Mouse (Mus musculus): ENCODE measurements at regions not wholly inside any gene's neighbourhood (a gene's known extent, or its start where the extent isn't known, plus 50 kb on each side); places are given as distances from the start of the nearest gene placed in this dataset.

GRCm38 (mm10) chr1:55852354-55852753 is 446.6 kb downstream of the Plcl1 start:
- no peaks in the 10 kb centered on the region for H3K9me3 ChIP-seq

GRCm38 (mm10) chr1:55859113-55859512 is 453.4 kb downstream of the Plcl1 start:
- H3K4me1 ChIP-seq (replicated peaks): 0 out of 2 replicates have a peak, but pooled peaks cover 8% of the 10 kb centered on the region
- no peaks in the 10 kb centered on the region for H3K36me3 ChIP-seq

More at GRCm38 (mm10) chr1:55852354-55852753, 446.6 kb downstream of the Plcl1 start:
- Histone ChIP-seq H3K4me1 (replicated peaks) (0 out of 2 replicates have a peak, but pooled peaks cover 3% of the 10 kb centered on the region), H3K4me3 (replicated peaks) (no peak overlapping the region), H3K9ac (replicated peaks) (no peak overlapping the region), H3K4me2 (no peak overlapping the region), H3K27ac (no peak overlapping the region), H3K27me3 (no peaks in the 10 kb centered on the region), H3K36me3 (no peaks in the 10 kb centered on the region)
- ATAC-seq (ENCODE audit: insufficient number of reproducible peaks, insufficient read depth, low FRiP score, low TSS enrichment, low read depth): no peak

DNA sequence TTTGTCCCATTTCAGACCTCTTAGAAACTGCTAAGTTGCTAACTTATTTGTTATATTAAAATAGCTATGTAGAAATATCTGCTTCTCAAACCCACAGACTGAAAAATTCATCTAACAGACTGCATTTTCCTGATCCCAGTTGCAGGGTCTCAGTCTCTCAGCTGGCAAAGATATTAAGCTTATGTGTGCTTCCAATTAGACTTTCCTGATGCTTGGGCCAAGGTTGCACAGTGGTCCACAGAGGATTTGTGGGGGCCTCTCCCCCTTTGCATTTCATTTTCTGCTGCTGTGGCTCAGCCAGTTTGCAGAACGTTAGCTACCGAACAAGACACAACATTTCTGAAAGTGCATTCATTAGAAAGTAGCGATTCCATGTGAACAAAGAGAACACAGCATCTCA is 457.4 kb downstream of the Plcl1 start:
- H3K27ac ChIP-seq: peak overlapping the region; percentile 51; the same call in 1 of the 2 replicates
- 0 out of 2 replicates have a peak, but pooled peaks cover 6% of the 10 kb centered on the region for H3K4me1 ChIP-seq (replicated peaks)
- H3K9me3 ChIP-seq: no peaks in the 10 kb centered on the region
- WGBS: 61% methylated on average over 3 of the region's 3 CpGs
- ATAC-seq (ENCODE audit: insufficient number of reproducible peaks, insufficient read depth, low FRiP score, low TSS enrichment, low read depth): no peak
- H3K4me2 ChIP-seq: no peak overlapping the region
- no peak overlapping the region for H3K4me3 ChIP-seq (replicated peaks)
- no peaks in the 10 kb centered on the region for H3K27me3 ChIP-seq
- no peak overlapping the region for H3K9ac ChIP-seq (replicated peaks)
- no peaks in the 10 kb centered on the region for H3K36me3 ChIP-seq

More at GRCm38 (mm10) chr1:55859113-55859512, 453.4 kb downstream of the Plcl1 start:
- Histone ChIP-seq H3K9ac (replicated peaks) (no peak overlapping the region), H3K9me3 (no peaks in the 10 kb centered on the region), H3K4me2 (no peak overlapping the region), H3K27me3 (no peaks in the 10 kb centered on the region), H3K4me3 (replicated peaks) (no peak overlapping the region), H3K27ac (no peak overlapping the region)
- no peak for ATAC-seq (ENCODE audit: insufficient number of reproducible peaks, insufficient read depth, low FRiP score, low TSS enrichment, low read depth)
- 76% methylated on average over 3 of the region's 3 CpGs for WGBS

DNA sequence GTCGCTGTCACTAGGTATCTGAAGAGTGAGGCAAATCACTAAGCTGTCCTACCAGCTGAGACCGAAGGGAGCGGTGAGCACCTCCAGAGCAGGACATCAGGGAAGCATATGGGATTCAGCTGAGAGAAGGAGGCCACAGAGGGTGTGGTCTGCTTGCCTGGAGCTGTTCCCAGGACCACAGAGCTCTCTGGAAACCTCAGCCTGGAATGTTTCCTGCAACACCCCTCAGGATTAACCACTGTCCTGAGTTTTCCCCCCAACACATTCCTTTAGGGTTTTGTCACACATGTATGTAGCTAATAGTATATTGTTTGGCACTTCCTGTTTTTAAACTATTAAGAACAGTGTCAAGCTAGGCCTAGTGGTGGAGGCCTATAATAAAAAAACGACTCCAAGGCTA is 459.6 kb downstream of the Plcl1 start:
- 65% methylated on average over 4 of the region's 4 CpGs for WGBS
- no peak overlapping the region for H3K9ac ChIP-seq (replicated peaks)
- H3K27ac ChIP-seq: no peak overlapping the region
- H3K27me3 ChIP-seq: no peaks in the 10 kb centered on the region
- no peaks in the 10 kb centered on the region for H3K9me3 ChIP-seq
- no peak overlapping the region for H3K4me2 ChIP-seq
- H3K4me3 ChIP-seq (replicated peaks): no peak overlapping the region
- ATAC-seq (ENCODE audit: insufficient number of reproducible peaks, insufficient read depth, low FRiP score, low TSS enrichment, low read depth): no peak
- 0 out of 2 replicates have a peak, but pooled peaks cover 6% of the 10 kb centered on the region for H3K4me1 ChIP-seq (replicated peaks)
- H3K36me3 ChIP-seq: no peaks in the 10 kb centered on the region

- 0 out of 2 replicates have a peak, but pooled peaks cover 6% of the 10 kb centered on the region for H3K4me1 ChIP-seq (replicated peaks)
- no peaks in the 10 kb centered on the region for H3K27me3 ChIP-seq
- no peaks in the 10 kb centered on the region for H3K9me3 ChIP-seq
- no peak overlapping the region for H3K9ac ChIP-seq (replicated peaks)
- no peak overlapping the region for H3K4me2 ChIP-seq
- no peak overlapping the region for H3K27ac ChIP-seq
- no peaks in the 10 kb centered on the region for H3K36me3 ChIP-seq
- H3K4me3 ChIP-seq (replicated peaks): no peak overlapping the region
- no peak for ATAC-seq (ENCODE audit: insufficient number of reproducible peaks, insufficient read depth, low FRiP score, low TSS enrichment, low read depth)
These were observed 461.0 kb downstream of the Plcl1 start for GRCm38 (mm10) chr1:55866677-55867076.

DNA sequence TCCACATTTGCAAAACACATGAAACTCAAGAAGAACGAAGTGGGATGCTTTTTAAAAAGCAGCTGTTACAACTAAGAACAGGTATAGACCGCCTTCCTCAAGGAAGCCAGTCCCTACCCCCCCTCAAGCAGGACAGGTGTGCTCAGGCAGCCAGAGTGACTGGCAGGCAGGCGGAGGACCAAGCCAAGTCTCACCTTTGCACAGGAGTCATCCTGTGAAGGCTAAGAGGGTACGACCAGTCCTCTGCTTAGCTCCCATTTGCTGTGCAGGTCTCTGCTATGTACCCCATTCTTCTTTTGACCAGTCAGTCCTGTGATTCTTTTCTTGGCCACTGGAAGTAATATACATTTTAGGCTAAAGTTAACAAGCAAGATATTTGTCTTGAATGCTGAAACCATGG is 467.9 kb downstream of the Plcl1 start:
- no peak overlapping the region for H3K4me3 ChIP-seq (replicated peaks)
- H3K9ac ChIP-seq (replicated peaks): no peak overlapping the region
- H3K36me3 ChIP-seq: no peaks in the 10 kb centered on the region
- H3K4me1 ChIP-seq (replicated peaks): no peaks in the 10 kb centered on the region
- no peak overlapping the region for H3K4me2 ChIP-seq
- ATAC-seq (ENCODE audit: insufficient number of reproducible peaks, insufficient read depth, low FRiP score, low TSS enrichment, low read depth): no peak
- no peaks in the 10 kb centered on the region for H3K9me3 ChIP-seq
- WGBS: 90% methylated on average over 4 of the region's 4 CpGs
- H3K27me3 ChIP-seq: no peaks in the 10 kb centered on the region
- H3K27ac ChIP-seq: no peak overlapping the region

GRCm38 (mm10) chr1:55874143-55874867 is 468.6 kb downstream of the Plcl1 start:
- ATAC-seq (ENCODE audit: insufficient number of reproducible peaks, insufficient read depth, low FRiP score, low TSS enrichment, low read depth): no peak
- Histone ChIP-seq H3K4me3 (replicated peaks) (no peak overlapping the region), H3K27me3 (no peaks in the 10 kb centered on the region), H3K4me2 (no peak overlapping the region), H3K27ac (no peak overlapping the region), H3K9me3 (no peaks in the 10 kb centered on the region), H3K9ac (replicated peaks) (no peak overlapping the region), H3K4me1 (replicated peaks) (no peaks in the 10 kb centered on the region), H3K36me3 (no peaks in the 10 kb centered on the region)
- 22% methylated on average over 7 of the region's 7 CpGs for WGBS

DNA sequence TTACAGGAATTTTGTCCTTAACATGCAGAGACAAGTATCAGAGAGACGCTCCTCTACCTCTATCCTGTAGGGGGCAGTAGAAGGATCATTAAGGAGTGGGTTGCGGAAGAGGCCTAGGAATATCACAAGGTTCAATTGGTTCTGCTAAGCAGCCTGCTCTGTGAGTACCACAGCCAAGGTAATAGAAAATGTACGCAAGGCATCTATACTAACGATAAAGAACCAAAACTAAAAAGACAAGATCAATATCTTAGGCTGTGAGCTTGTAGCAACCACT is 469.1 kb downstream of the Plcl1 start:
- Histone ChIP-seq H3K9ac (replicated peaks) (no peak overlapping the region), H3K4me2 (no peak overlapping the region), H3K4me3 (replicated peaks) (no peak overlapping the region), H3K9me3 (peaks cover 2% of the 10 kb centered on the region), H3K27me3 (no peaks in the 10 kb centered on the region), H3K27ac (no peak overlapping the region), H3K36me3 (no peaks in the 10 kb centered on the region), H3K4me1 (replicated peaks) (no peaks in the 10 kb centered on the region)
- no peak for ATAC-seq (ENCODE audit: insufficient number of reproducible peaks, insufficient read depth, low FRiP score, low TSS enrichment, low read depth)
- WGBS: 64% methylated on average over 4 of the region's 4 CpGs

- Histone ChIP-seq H3K4me1 (replicated peaks) (peaks cover 3% of the 10 kb centered on the region; the same call in 1 of the 2 replicates), H3K9me3 (peaks cover 7% of the 10 kb centered on the region), H3K27ac (no peak overlapping the region), H3K36me3 (no peaks in the 10 kb centered on the region), H3K27me3 (peaks cover 21% of the 10 kb centered on the region), H3K4me2 (no peak overlapping the region), H3K4me3 (replicated peaks) (no peak overlapping the region), H3K9ac (replicated peaks) (no peak overlapping the region)
- ATAC-seq (ENCODE audit: insufficient number of reproducible peaks, insufficient read depth, low FRiP score, low TSS enrichment, low read depth): no peak
These were observed 478.9 kb downstream of the Plcl1 start for GRCm38 (mm10) chr1:55884576-55884975.

- 23% methylated on average over 5 of the region's 5 CpGs for WGBS
These were observed 480.8 kb downstream of the Plcl1 start for GRCm38 (mm10) chr1:55886383-55887070.

DNA sequence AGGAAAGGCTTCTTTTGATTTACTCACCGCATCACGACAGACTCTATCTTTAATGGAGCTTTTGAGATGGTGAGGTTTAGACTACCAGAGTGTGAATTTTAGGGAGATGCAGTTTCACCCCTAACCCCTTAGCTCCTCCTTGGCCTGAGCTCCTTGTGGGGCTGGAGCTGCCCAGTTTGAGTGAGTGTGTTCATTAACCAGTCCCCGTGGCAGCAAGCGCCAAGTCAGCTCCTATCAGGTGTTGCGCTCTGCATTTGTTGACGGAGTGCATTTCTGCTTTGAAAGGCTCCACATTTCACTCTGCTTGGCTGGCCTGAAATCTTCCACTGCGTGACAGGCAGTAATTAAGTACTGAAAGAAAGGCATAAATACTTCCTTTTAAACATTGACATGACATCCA is 481.7 kb downstream of the Plcl1 start:
- Histone ChIP-seq H3K9me3 (no peaks in the 10 kb centered on the region), H3K36me3 (no peaks in the 10 kb centered on the region), H3K9ac (replicated peaks) (no peak overlapping the region), H3K4me3 (replicated peaks) (no peak overlapping the region), H3K27ac (no peak overlapping the region), H3K4me1 (replicated peaks) (peaks cover 3% of the 10 kb centered on the region; the same call in 1 of the 2 replicates), H3K4me2 (no peak overlapping the region), H3K27me3 (peaks cover 40% of the 10 kb centered on the region)
- no peak for ATAC-seq (ENCODE audit: insufficient number of reproducible peaks, insufficient read depth, low FRiP score, low TSS enrichment, low read depth)
- 34% methylated on average over 7 of the region's 7 CpGs for WGBS

More at GRCm38 (mm10) chr1:55886383-55887070, 480.8 kb downstream of the Plcl1 start:
- Histone ChIP-seq H3K9me3 (no peaks in the 10 kb centered on the region), H3K4me3 (replicated peaks) (no peak overlapping the region), H3K36me3 (no peaks in the 10 kb centered on the region), H3K27me3 (peaks cover 37% of the 10 kb centered on the region), H3K4me2 (no peak overlapping the region), H3K9ac (replicated peaks) (no peak overlapping the region), H3K4me1 (replicated peaks) (peaks cover 3% of the 10 kb centered on the region; the same call in 1 of the 2 replicates), H3K27ac (no peak overlapping the region)
- no peak for ATAC-seq (ENCODE audit: insufficient number of reproducible peaks, insufficient read depth, low FRiP score, low TSS enrichment, low read depth)

Data from limb, embryonic 12.5 days (tissue).